7 mouse cellular contexts compared by ENCODE assay signal in genomic region chr2:132689569-132690231, GRCm38 (mm10). TPM values are rescaled to one million over a fixed set of nuclear protein-coding genes. Genes with fewer than 3 reads are reported as not detected.
DNase-seq lines count a peak whose midpoint lies in the region; ATAC-seq and TF ChIP-seq lines count a peak whose summit lies in the region.

No protein-coding gene starts in this region.

- peaks cover 11% of the 10 kb centered on the region for H3K4me1 ChIP-seq in small intestine, adult 2 months (ENCODE audit: control insufficient read depth, insufficient read depth, insufficient read length, low read length)

- WGBS in small intestine, adult 2 months: 70% methylated on average over 15 of the region's 15 CpGs

- TF ChIP-seq CTCF in small intestine, adult 2 months (IDR thresholded peaks at IDR 0.05; ENCODE audit: extremely low read depth, insufficient read length, insufficient replicate concordance, low read depth, low read length): no peak

- ATAC-seq in granulocyte monocyte progenitor cell, adult 5-6 weeks (replicated peaks; ENCODE audit: poor library complexity, severe bottlenecking): no peak

- DNase-seq in ovary, adult 18-20 months (ENCODE audit: low spot score): peak; percentile 58
- DNase-seq in ovary, postnatal 14 days (ENCODE audit: low spot score): no peak
- DNase-seq in c-Kit-positive CD71-positive TER-119-negative erythroid progenitor cells, embryonic 14.5 days (ENCODE audit: low read depth): peak; percentile 53
- peak; percentile 81 for DNase-seq in heart, adult 8-10 months (ENCODE audit: low spot score)
- DNase-seq in left cerebral cortex, postnatal 10 days (ENCODE audit: extremely low spot score in 1 of 2, low spot score in 2 of 2): peak; percentile 63 to 74

- H3K27ac ChIP-seq in small intestine, adult 2 months (ENCODE audit: insufficient read depth, low read depth, low read length): peak overlapping the region; percentile 32

- intact Hi-C loops in left cerebral cortex, postnatal 10 days (cut with DNase I): loop anchor here (5.0 kb wide), 1 partner anchor 82 kb away; no protein-coding TSS in a partner anchor

- peaks cover 1% of the 10 kb centered on the region; the same call in 1 of the 2 replicates for H3K36me3 ChIP-seq in small intestine, adult 2 months (ENCODE audit: control insufficient read depth, insufficient read depth, low read length)

- no peaks in the 10 kb centered on the region for H3K27me3 ChIP-seq in small intestine, adult 2 months (ENCODE audit: control insufficient read depth, insufficient read depth, low read length)

- no peak for TF ChIP-seq POLR2A in small intestine, adult 2 months (IDR thresholded peaks at IDR 0.05; ENCODE audit: low read depth, low read length)

- H3K4me3 ChIP-seq in small intestine, adult 2 months (ENCODE audit: low read depth, low read length): no peak overlapping the region

RNA-seq across cellular contexts. Expression of gene Shld1, which starts 3.0 kb away (rescaled TPM):
- 10 to 100 TPM; 30.4 to 74.1 (median 46.7) TPM for total RNA-seq in heart, adult 8-10 months (2022)
- 1 to 10 TPM; 7.7 to 9.0 TPM for total RNA-seq in left cerebral cortex, postnatal 10 days (2021)
- 4.6 and 8.9 TPM in 2 replicates for polyA plus RNA-seq in small intestine, adult 2 months (2012; rRNA removed)
- total RNA-seq in granulocyte monocyte progenitor cell, adult 5-6 weeks (2014; fragmentation: Nextera tagmentation): 5.2 and 7.5 TPM in 2 replicates
- total RNA-seq in granulocyte monocyte progenitor cell, adult 5-6 weeks (2017): 10.3 and 11.0 TPM in 2 replicates
